Mouse (Mus musculus) limb, embryonic 14.5 days (tissue): ENCODE data around the gene Nanos2. TPM values are rescaled to one million over a fixed set of nuclear protein-coding genes. Genes with fewer than 3 reads are reported as not detected.

ENCODE experiments used
- ATAC-seq: fragments of 200-750 bp; cut with Nextera tagmentation; 2 replicates; pipeline ENCODE4 v1.8.0; 2017; ENCODE audit warnings: low read depth, moderate number of reproducible peaks, moderate TSS enrichment; ENCODE audit not compliant: low FRiP score
- DNase-seq: peaks from one replicate; pipeline ENCODE4 v3.0.0-alpha.2; 2015; ENCODE audit warnings: low spot score
- H3K27ac ChIP-seq: fragments of 300-500 bp; sonication (generic); replicated peaks from 2 replicates; pipeline ENCODE4 v1.5.1; 2014; ENCODE audit warnings: low read depth, mild to moderate bottlenecking, low read length, moderate library complexity, mixed read lengths
- H3K27me3 ChIP-seq: fragments of 300-500 bp; sonication (generic); 2 replicates; pipeline ENCODE4 v1.6.1; 2014; ENCODE audit warnings: low read length, mixed read lengths; ENCODE audit not compliant: control insufficient read depth, insufficient read depth
- H3K36me3 ChIP-seq: fragments of 300-500 bp; sonication (generic); 2 replicates; pipeline ENCODE4 v1.6.1; 2014; ENCODE audit warnings: mild to moderate bottlenecking, low read length, moderate library complexity, mixed read lengths; ENCODE audit not compliant: control insufficient read depth, insufficient read depth
- H3K4me1 ChIP-seq: fragments of 300-500 bp; sonication (generic); 2 replicates; pipeline ENCODE4 v1.6.1; 2014; ENCODE audit warnings: antibody characterized with exemption, low read length, mixed read lengths; ENCODE audit not compliant: control insufficient read depth, insufficient read depth
- H3K4me2 ChIP-seq: fragments of 300-500 bp; sonication (generic); replicated peaks from 2 replicates; pipeline ENCODE4 v1.6.1; 2014; ENCODE audit warnings: low read depth, mild to moderate bottlenecking, low read length, moderate library complexity; ENCODE audit not compliant: severe bottlenecking
- H3K4me3 ChIP-seq: fragments of 300-500 bp; sonication (generic); replicated peaks from 2 replicates; pipeline ENCODE4 v1.5.1; 2014; ENCODE audit warnings: low read length
- H3K9ac ChIP-seq: fragments of 300-500 bp; sonication (generic); 2 replicates; pipeline ENCODE4 v1.6.1; 2014; ENCODE audit warnings: mild to moderate bottlenecking, low read depth, low read length, moderate library complexity; ENCODE audit not compliant: severe bottlenecking
- H3K9me3 ChIP-seq: fragments of 300-500 bp; sonication (generic); 2 replicates; pipeline ENCODE4 v1.6.1; 2016; ENCODE audit warnings: low read length; ENCODE audit not compliant: control insufficient read depth
- POLR2A ChIP-seq: fragments of 200-500 bp; IDR thresholded peaks from 2 replicates; pipeline ENCODE4 v1.8.0; 2012; ENCODE audit warnings: inconsistent platforms, mild to moderate bottlenecking, moderate library complexity, borderline replicate concordance; ENCODE audit not compliant: insufficient read depth, insufficient read length; ENCODE audit errors: extremely low read depth
- WGBS: fragments of 180-500 bp; shearing (Covaris S2); extraction: QIAGEN DNeasy Blood & Tissue Kit; methylation state at CpG from one replicate; pipeline ENCODE4 v1.1.7; 2014; 5-methylcytosine and 5-hydroxymethylcytosine counted together
- polyA plus RNA-seq, 2 experiments: library from polyadenylated mRNA; depleted of rRNA in 1 of 2; stranded (reverse) in 1 of 2; unstranded in 1 of 2; fragments of >200 nt; fragmentation: Nextera tagmentation in 1 of 2; extraction: Ambion mirVana in 1 of 2; gene quantifications; 2 replicates each; pipeline versions ENCODE4 v1.2.1 to v1.2.3; 2012 to 2014

The Nanos2 gene
- polyA plus RNA-seq, 2 experiments = 0.06 TPM; not detected in 1

GRCm38 (mm10) chr7:18978381-18978780 is 8.8 kb upstream of the Nanos2 start:
- DNase-seq = no peak
- H3K9ac ChIP-seq = no peak overlapping the region
- WGBS = 86% methylated on average over 9 of the region's 9 CpGs

GRCm38 (mm10) chr7:18986503-18986902 is 697 bp upstream of the Nanos2 start:
- Histone ChIP-seq H3K4me3 (no peak overlapping the region), H3K27me3 (0 out of 2 replicates have a peak, but pooled peaks cover under 1% of the 10 kb centered on the region), H3K36me3 (no peaks in the 10 kb centered on the region), H3K4me2 (no peak overlapping the region), H3K9ac (no peak overlapping the region), H3K9me3 (no peaks in the 10 kb centered on the region), H3K27ac (no peak overlapping the region), H3K4me1 (peaks cover 3% of the 10 kb centered on the region; the same call in 1 of the 2 replicates)
- no peak for ATAC-seq
- no peak for DNase-seq
- TF ChIP-seq POLR2A = no peak
- 79% methylated on average over 2 of the region's 2 CpGs for WGBS

More at GRCm38 (mm10) chr7:18978381-18978780, 8.8 kb upstream of the Nanos2 start:
- Histone ChIP-seq H3K27ac (no peak overlapping the region), H3K27me3 (no peaks in the 10 kb centered on the region), H3K4me1 (no peaks in the 10 kb centered on the region), H3K4me2 (no peak overlapping the region), H3K4me3 (no peak overlapping the region), H3K9me3 (no peaks in the 10 kb centered on the region), H3K36me3 (no peaks in the 10 kb centered on the region)
- no peak for ATAC-seq
- no peak for TF ChIP-seq POLR2A

GRCm38 (mm10) chr7:18987747-18988146 is 547 bp downstream of the Nanos2 start:
- Histone ChIP-seq H3K36me3 (no peaks in the 10 kb centered on the region), H3K4me3 (no peak overlapping the region), H3K27me3 (peaks cover 13% of the 10 kb centered on the region), H3K27ac (no peak overlapping the region), H3K4me2 (no peak overlapping the region), H3K9me3 (no peaks in the 10 kb centered on the region), H3K4me1 (peaks cover 9% of the 10 kb centered on the region), H3K9ac (no peak overlapping the region)
- ATAC-seq (no peak), DNase-seq (no peak)
- WGBS = 69% methylated on average over 13 of the region's 13 CpGs
- TF ChIP-seq POLR2A = no peak

GRCm38 (mm10) chr7:18988780-18989179 is 1.6 kb downstream of the Nanos2 start:
- ATAC-seq = no peak
- Histone ChIP-seq H3K9ac (no peak overlapping the region), H3K9me3 (no peaks in the 10 kb centered on the region), H3K27ac (no peak overlapping the region), H3K36me3 (no peaks in the 10 kb centered on the region), H3K4me3 (no peak overlapping the region), H3K4me2 (no peak overlapping the region), H3K4me1 (peaks cover 10% of the 10 kb centered on the region), H3K27me3 (peaks cover 16% of the 10 kb centered on the region)
- TF ChIP-seq POLR2A = no peak
- 73% methylated on average over 6 of the region's 6 CpGs for WGBS
- no peak for DNase-seq

- Histone ChIP-seq H3K9ac (0 out of 2 replicates have a peak overlapping the region, but pooled peaks have one; percentile 12), H3K36me3 (no peaks in the 10 kb centered on the region), H3K27ac (peak overlapping the region; percentile 73), H3K4me1 (peaks cover 10% of the 10 kb centered on the region), H3K9me3 (no peaks in the 10 kb centered on the region), H3K4me2 (peak overlapping the region; percentile 86), H3K27me3 (peaks cover 16% of the 10 kb centered on the region), H3K4me3 (peak overlapping the region; percentile 49)
- TF ChIP-seq POLR2A = no peak
- ATAC-seq (no peak), DNase-seq (no peak)
- 8% methylated on average over 5 of the region's 5 CpGs for WGBS
These were observed 2.8 kb downstream of the Nanos2 start for GRCm38 (mm10) chr7:18989995-18990394.
